In genomic region chr11:96003100-96003900, GRCm38 (mm10) we compare ENCODE assay signal across 9 mouse cellular contexts. TPM values are rescaled to one million over a fixed set of nuclear protein-coding genes. Genes with fewer than 3 reads are reported as not detected.
DNase-seq lines count a peak whose midpoint lies in the region; ATAC-seq and TF ChIP-seq lines count a peak whose summit lies in the region.
"Had no signal": no experiment of that assay in that cellular context is flagged by ENCODE, and none has a peak within 500 bp of the region (broad histone marks: within the 10 kb centered on the region; RNA-seq: fewer than 3 reads in every experiment).

No protein-coding gene starts in this region.

- WGBS in heart, embryonic 12.5 days: 4% methylated on average over 12 of the region's 12 CpGs
- under 1% methylated on average over 12 of the region's 12 CpGs for WGBS in embryonic facial prominence, embryonic 11.5 days
- WGBS in intestine, embryonic 14.5 days: 1% methylated on average over 12 of the region's 12 CpGs
- WGBS in midbrain, postnatal 0 days: 12% methylated on average over 12 of the region's 12 CpGs

- peak overlapping the region; percentile 96 for H3K4me2 ChIP-seq in heart, embryonic 12.5 days
- peak overlapping the region; percentile 84 for H3K4me2 ChIP-seq in embryonic facial prominence, embryonic 11.5 days (ENCODE audit: low read depth, low read length)
- H3K4me2 ChIP-seq in intestine, embryonic 14.5 days (ENCODE audit: low read length): peak overlapping the region; percentile 92
- H3K4me2 ChIP-seq in midbrain, postnatal 0 days (ENCODE audit: low read depth, low read length, poor library complexity, severe bottlenecking): peak overlapping the region; percentile 22

- DNase-seq in heart, postnatal 10 days: no peak
- DNase-seq in embryonic facial prominence, embryonic 11.5 days (ENCODE audit: low spot score): peak; percentile 50
- DNase-seq in intestine, embryonic 14.5 days (ENCODE audit: low spot score): no peak
- peak; percentile 19 for DNase-seq in midbrain, postnatal 0 days (ENCODE audit: low spot score)
- no peak for DNase-seq in adrenal gland, adult 18-20 months (ENCODE audit: low spot score in 2 of 2)
- no peak for DNase-seq in spleen, postnatal 4 days (ENCODE audit: low spot score in 2 of 2)
- no peak for DNase-seq in c-Kit-positive CD71-positive TER-119-positive erythroid progenitor cells, embryonic 14.5 days (ENCODE audit: low spot score)

- H3K4me1 ChIP-seq in heart, embryonic 12.5 days (replicated peaks): peaks cover 31% of the 10 kb centered on the region
- no peaks in the 10 kb centered on the region for H3K4me1 ChIP-seq in embryonic facial prominence, embryonic 11.5 days (ENCODE audit: control insufficient read depth, insufficient read depth, low read length)
- peaks cover 29% of the 10 kb centered on the region for H3K4me1 ChIP-seq in intestine, embryonic 14.5 days (replicated peaks; ENCODE audit: control insufficient read depth, insufficient read depth, low read length)
- no peaks in the 10 kb centered on the region; the same call in 1 of the 2 replicates for H3K4me1 ChIP-seq in midbrain, postnatal 0 days (ENCODE audit: insufficient read depth, low read length)

- H3K9ac ChIP-seq in heart, embryonic 12.5 days: peak overlapping the region; percentile 77
- peak overlapping the region; percentile 53 for H3K9ac ChIP-seq in embryonic facial prominence, embryonic 11.5 days (replicated peaks; ENCODE audit: low read length)
- peak overlapping the region; percentile 96 for H3K9ac ChIP-seq in intestine, embryonic 14.5 days (ENCODE audit: low read length)
- no peak overlapping the region for H3K9ac ChIP-seq in midbrain, postnatal 0 days (replicated peaks; ENCODE audit: low read length, poor library complexity, severe bottlenecking)

- no peaks in the 10 kb centered on the region for H3K36me3 ChIP-seq in heart, embryonic 12.5 days
- no peaks in the 10 kb centered on the region for H3K36me3 ChIP-seq in embryonic facial prominence, embryonic 11.5 days (replicated peaks; ENCODE audit: control insufficient read depth, insufficient read depth, low read depth, low read length)
- H3K36me3 ChIP-seq in intestine, embryonic 14.5 days (ENCODE audit: control insufficient read depth, insufficient read depth, low read length): 0 out of 2 replicates have a peak, but pooled peaks cover 3% of the 10 kb centered on the region
- H3K36me3 ChIP-seq in midbrain, postnatal 0 days (ENCODE audit: insufficient read depth, low read length): no peaks in the 10 kb centered on the region

- no peak for ATAC-seq in heart, embryonic 12.5 days (ENCODE audit: insufficient number of reproducible peaks, low FRiP score)
- ATAC-seq in embryonic facial prominence, embryonic 11.5 days (replicated peaks; ENCODE audit: insufficient number of reproducible peaks, low FRiP score, low TSS enrichment, low read depth): no peak
- no peak for ATAC-seq in intestine, embryonic 14.5 days (replicated peaks; ENCODE audit: low FRiP score, low TSS enrichment, low read depth)
- ATAC-seq in midbrain, postnatal 0 days (ENCODE audit: low FRiP score): no peak

- peak overlapping the region; percentile 96 for H3K4me3 ChIP-seq in heart, embryonic 12.5 days
- peak overlapping the region; percentile 98 for H3K4me3 ChIP-seq in embryonic facial prominence, embryonic 11.5 days (ENCODE audit: low read depth, low read length)
- H3K4me3 ChIP-seq in intestine, embryonic 14.5 days (ENCODE audit: low read depth, low read length): peak overlapping the region; percentile 82
- no peak overlapping the region for H3K4me3 ChIP-seq in midbrain, postnatal 0 days (ENCODE audit: low read depth, low read length)

- no peaks in the 10 kb centered on the region for H3K27me3 ChIP-seq in heart, embryonic 12.5 days (replicated peaks)
- H3K27me3 ChIP-seq in embryonic facial prominence, embryonic 11.5 days (ENCODE audit: control insufficient read depth, insufficient read depth, low read length): no peaks in the 10 kb centered on the region
- H3K27me3 ChIP-seq in intestine, embryonic 14.5 days (replicated peaks; ENCODE audit: control insufficient read depth, insufficient read depth, low read length): no peaks in the 10 kb centered on the region
- no peaks in the 10 kb centered on the region for H3K27me3 ChIP-seq in midbrain, postnatal 0 days (ENCODE audit: insufficient read depth, low read length)

- H3K27ac ChIP-seq in heart, embryonic 12.5 days (ENCODE audit: poor library complexity, severe bottlenecking): peak overlapping the region; percentile 47; the same call in 1 of the 2 replicates
- H3K27ac ChIP-seq in embryonic facial prominence, embryonic 11.5 days (replicated peaks; ENCODE audit: low read depth, low read length): no peak overlapping the region
- no peak overlapping the region for H3K27ac ChIP-seq in intestine, embryonic 14.5 days (ENCODE audit: low read depth)
- H3K27ac ChIP-seq in midbrain, postnatal 0 days (ENCODE audit: low read depth, low read length): no peak overlapping the region

- no peak for TF ChIP-seq CTCF in midbrain, postnatal 0 days (IDR thresholded peaks at IDR 0.05)

- intact Hi-C loops in heart, postnatal 10 days (cut with DNase I): loop anchor here (10.0 kb wide), 1 partner anchor 272 kb away; the partner anchor contains the start of gene Hoxb9

- no peaks in the 10 kb centered on the region for H3K9me3 ChIP-seq in heart, embryonic 12.5 days (replicated peaks)
- H3K9me3 ChIP-seq in embryonic facial prominence, embryonic 11.5 days (replicated peaks; ENCODE audit: control insufficient read depth, low read length): no peaks in the 10 kb centered on the region
- no peaks in the 10 kb centered on the region for H3K9me3 ChIP-seq in intestine, embryonic 14.5 days (ENCODE audit: control insufficient read depth, low read length)
- H3K9me3 ChIP-seq in midbrain, postnatal 0 days (ENCODE audit: low read length): no peaks in the 10 kb centered on the region

RNA-seq across cellular contexts. Expression of gene Igf2bp1, which starts 2.4 kb away (rescaled TPM):
- 63.2 and 66.9 TPM in 2 replicates for polyA plus RNA-seq in heart, embryonic 12.5 days (2016; fragmentation: Nextera tagmentation; extraction: Ambion mirVana)
- under 1 TPM; 0.45 to 0.72 TPM for total RNA-seq in heart, postnatal 10 days (2021)
- 78.7 and 85.5 TPM in 2 replicates for polyA plus RNA-seq in embryonic facial prominence, embryonic 11.5 days (2014; fragmentation: Nextera tagmentation; extraction: Ambion mirVana)
- polyA plus RNA-seq in intestine, embryonic 14.5 days (2014; fragmentation: Nextera tagmentation; extraction: Ambion mirVana): 35.7 and 38.6 TPM in 2 replicates
- 2.2 and 3.2 TPM in 2 replicates for total RNA-seq in midbrain, postnatal 0 days (2014; rRNA removed)
- 1.2 and 1.3 TPM in 2 replicates for polyA plus RNA-seq in midbrain, postnatal 0 days (2015; fragmentation: Nextera tagmentation; extraction: Ambion mirVana)
- under 1 TPM; 0.22 to 0.53 TPM for total RNA-seq in adrenal gland, adult 18-20 months (2021)

RNA-seq across cellular contexts. Expression of gene Gip, which starts 21.0 kb away (rescaled TPM):
- polyA plus RNA-seq in heart, embryonic 12.5 days (2016; fragmentation: Nextera tagmentation; extraction: Ambion mirVana): not detected in 2 replicates
- not detected for total RNA-seq in heart, postnatal 10 days (2021)
- polyA plus RNA-seq in embryonic facial prominence, embryonic 11.5 days (2014; fragmentation: Nextera tagmentation; extraction: Ambion mirVana): 0.50 TPM in 1 of 2 replicates, not detected in the other
- 2.2 TPM in 1 of 2 replicates, not detected in the other for polyA plus RNA-seq in intestine, embryonic 14.5 days (2014; fragmentation: Nextera tagmentation; extraction: Ambion mirVana)
- total RNA-seq in midbrain, postnatal 0 days (2014; rRNA removed): not detected in 2 replicates
- not detected in 2 replicates for polyA plus RNA-seq in midbrain, postnatal 0 days (2015; fragmentation: Nextera tagmentation; extraction: Ambion mirVana)
- total RNA-seq in adrenal gland, adult 18-20 months (2021): not detected
- polyA plus RNA-seq: C2C12 had no signal

RNA-seq across cellular contexts. Expression of gene Snf8, which starts 31.4 kb away (rescaled TPM):
- 76.0 and 78.9 TPM in 2 replicates for polyA plus RNA-seq in heart, embryonic 12.5 days (2016; fragmentation: Nextera tagmentation; extraction: Ambion mirVana)
- 10 to 100 TPM; 54.3 to 56.9 TPM for total RNA-seq in heart, postnatal 10 days (2021)
- polyA plus RNA-seq in embryonic facial prominence, embryonic 11.5 days (2014; fragmentation: Nextera tagmentation; extraction: Ambion mirVana): 37.3 and 37.7 TPM in 2 replicates
- polyA plus RNA-seq in intestine, embryonic 14.5 days (2014; fragmentation: Nextera tagmentation; extraction: Ambion mirVana): 37.1 and 39.3 TPM in 2 replicates
- 23.2 and 38.6 TPM in 2 replicates for total RNA-seq in midbrain, postnatal 0 days (2014; rRNA removed)
- polyA plus RNA-seq in midbrain, postnatal 0 days (2015; fragmentation: Nextera tagmentation; extraction: Ambion mirVana): 114 TPM in 2 replicates
- 10 to 100 TPM; 81.1 to 87.0 TPM for total RNA-seq in adrenal gland, adult 18-20 months (2021)

Comparison
In these comparisons a context has a peak if more than half of its experiments do, and no peak if none do; other contexts are left out.
1. H3K4me2 ChIP-seq: peak in every context shown above with its lines; median percentile 96 in heart, embryonic 12.5 days; 92 in intestine, embryonic 14.5 days; 84 in embryonic facial prominence, embryonic 11.5 days; 22 in midbrain, postnatal 0 days.
2. DNase-seq: peak in embryonic facial prominence, embryonic 11.5 days (single experiment) and midbrain, postnatal 0 days (single experiment); none in heart, postnatal 10 days (0 of 2), intestine, embryonic 14.5 days (single experiment), adrenal gland, adult 18-20 months (0 of 2), spleen, postnatal 4 days (0 of 2) and c-Kit-positive CD71-positive TER-119-positive erythroid progenitor cells, embryonic 14.5 days (single experiment).
3. RNA of gene Igf2bp1, which starts 2.4 kb away (polyA plus RNA-seq): 78.7 to 85.5 TPM in embryonic facial prominence, embryonic 11.5 days, 63.2 to 66.9 TPM in heart, embryonic 12.5 days and 35.7 to 38.6 TPM in intestine, embryonic 14.5 days; 1.2 to 1.3 TPM in midbrain, postnatal 0 days; every median in the first group is over 10 times any median in the second.